Mouse (Mus musculus): ENCODE measurements around the gene Mx1. TPM values are rescaled to one million over a fixed set of nuclear protein-coding genes. Genes with fewer than 3 reads are reported as not detected.

The Mx1 gene
- total and polyA plus RNA-seq, 3 experiments = 0.27 to 0.42 TPM; not detected in 1

DNA sequence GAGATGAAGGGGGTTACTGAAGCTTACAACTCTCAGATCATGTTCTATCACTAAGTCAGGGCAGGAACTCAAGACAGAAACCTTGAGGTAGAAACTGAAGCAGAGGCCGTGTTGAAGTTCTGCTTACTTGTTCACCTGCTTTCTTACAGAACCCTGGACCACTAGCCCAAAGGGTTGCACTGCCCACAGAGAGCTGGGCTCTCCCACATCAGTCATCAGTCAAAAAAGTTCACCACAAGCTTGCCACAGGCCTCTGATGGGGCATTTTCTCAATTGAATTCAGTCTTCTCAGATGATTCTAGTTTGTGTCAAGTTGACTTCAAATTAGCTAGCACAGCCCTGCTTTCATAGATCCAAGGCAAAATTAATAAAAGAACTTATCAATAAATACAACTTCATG is 2.9 kb downstream of the Mx1 start (continued):
- no peak for TF ChIP-seq ETS1 (IDR thresholded peaks at IDR 0.05; ENCODE audit: low read depth, low read length)

DNA sequence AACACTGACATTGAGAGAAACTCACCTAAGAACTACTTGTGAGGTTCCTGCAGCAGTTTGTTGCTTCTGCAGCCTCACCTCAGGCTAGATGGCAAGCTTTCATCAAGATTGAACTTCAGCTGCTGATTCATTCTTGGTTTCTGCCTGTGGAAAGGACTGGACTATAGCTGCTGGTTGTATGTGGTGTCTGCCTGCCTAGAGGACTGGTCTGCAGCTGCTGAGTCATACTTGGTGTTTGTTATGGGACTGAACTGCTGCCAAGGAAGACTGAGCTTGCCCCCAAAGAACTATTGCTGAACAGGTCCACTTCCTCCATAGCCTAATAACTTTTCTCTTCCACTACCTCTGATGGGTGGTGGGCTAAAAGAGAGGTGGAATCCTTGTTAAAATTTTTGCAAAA is 15.3 kb downstream of the Mx1 start:
- Histone ChIP-seq H3K27ac (ENCODE audit: control insufficient read depth, low read depth, low read length) (no peak overlapping the region), H3K27me3 (ENCODE audit: control insufficient read depth in 1 of 2, insufficient read depth in 2 of 2, low read length in 2 of 2) (no peaks in the 10 kb centered on the region; a peak in 1 of 4 replicates), H3K4me1 (ENCODE audit: control insufficient read depth in 1 of 2, insufficient read depth in 2 of 2, low read length in 2 of 2) (peaks cover 0 to 5% of the 10 kb centered on the region in 2 experiments; a peak in 3 of 4 replicates), H3K9me3 (replicated peaks; ENCODE audit: insufficient read depth, low read length) (no peaks in the 10 kb centered on the region), H3K36me3 (ENCODE audit: control insufficient read depth in 1 of 2, insufficient read depth in 2 of 2, low read length in 2 of 2) (0 out of 4 replicates have a peak, but pooled peaks cover 0 to 4% of the 10 kb centered on the region in 2 experiments), H3K79me2 (ENCODE audit: control insufficient read depth, insufficient read depth, low read length, poor library complexity) (no peaks in the 10 kb centered on the region), H3K9ac (ENCODE audit: control insufficient read depth, low read depth, low read length, poor library complexity, severe bottlenecking) (no peak overlapping the region), H3K4me3 (ENCODE audit: control insufficient read depth in 1 of 2, insufficient read depth in 1 of 2, low read depth in 2 of 2, low read length in 2 of 2) (no peak overlapping the region)
- no peak for TF ChIP-seq ETS1 (IDR thresholded peaks at IDR 0.05; ENCODE audit: low read depth, low read length)
- TF ChIP-seq CHD2 (IDR thresholded peaks at IDR 0.05; ENCODE audit: low read length) = no peak
- TF ChIP-seq GATA1 (IDR thresholded peaks at IDR 0.05; ENCODE audit: low read depth, low read length) = no peak
- TF ChIP-seq JUND (IDR thresholded peaks at IDR 0.05; ENCODE audit: low read depth, low read length) = no peak
- TF ChIP-seq ZMIZ1 (IDR thresholded peaks at IDR 0.05; ENCODE audit: low read depth, low read length) = no peak
- no peak for TF ChIP-seq HCFC1 (IDR thresholded peaks at IDR 0.05; ENCODE audit: low read depth, low read length)
- no peak for TF ChIP-seq MAFK (IDR thresholded peaks at IDR 0.05; ENCODE audit: borderline replicate concordance, low read depth, low read length)
- TF ChIP-seq CHD1 (IDR thresholded peaks at IDR 0.05; ENCODE audit: low read depth, low read length) = no peak
- peak; percentile 50 for DNase-seq (ENCODE audit: low read depth, low spot score)

DNA sequence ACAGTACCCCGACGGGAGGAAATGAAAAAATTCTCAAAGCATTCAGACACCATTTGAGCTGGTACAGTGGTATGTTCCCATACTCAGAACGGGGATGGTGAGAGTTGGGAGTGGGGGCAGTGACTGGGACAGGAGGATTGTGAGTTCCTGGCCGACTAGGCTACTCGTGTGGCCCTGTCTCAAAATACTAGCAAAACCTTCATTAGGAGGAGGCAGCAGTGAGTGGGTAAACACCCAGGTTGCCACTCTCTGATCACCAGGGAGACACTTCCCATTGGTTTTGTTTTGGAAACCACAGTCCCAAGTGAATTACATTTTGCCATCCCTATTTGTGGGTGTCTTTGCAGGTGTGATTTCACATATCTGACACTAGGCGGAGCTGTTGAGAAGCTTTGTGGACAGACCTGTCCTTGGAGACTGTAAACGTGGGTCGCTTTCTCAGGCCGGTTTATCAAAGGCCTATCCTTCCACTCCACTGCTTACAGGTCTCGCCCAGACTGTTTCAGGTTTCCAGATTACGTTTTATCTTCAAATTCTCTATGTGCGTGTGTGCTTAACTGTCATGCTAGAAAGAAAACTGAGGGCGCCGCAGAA is 18.9 kb downstream of the Mx1 start:
- no peaks in the 10 kb centered on the region for H3K9me3 ChIP-seq (replicated peaks; ENCODE audit: insufficient read depth, low read length)
- H3K9ac ChIP-seq (ENCODE audit: control insufficient read depth, low read depth, low read length, poor library complexity, severe bottlenecking) = no peak overlapping the region
- H3K4me1 ChIP-seq (ENCODE audit: control insufficient read depth in 1 of 2, insufficient read depth in 2 of 2, low read length in 2 of 2) = peaks cover 0 to 5% of the 10 kb centered on the region in 2 experiments; a peak in 3 of 4 replicates
- H3K27ac ChIP-seq (ENCODE audit: control insufficient read depth, low read depth, low read length) = no peak overlapping the region
- peak; percentile 86 for DNase-seq (ENCODE audit: low read depth, low spot score)
- H3K4me3 ChIP-seq (ENCODE audit: control insufficient read depth in 1 of 2, insufficient read depth in 1 of 2, low read depth in 2 of 2, low read length in 2 of 2) = no peak overlapping the region
- H3K27me3 ChIP-seq (ENCODE audit: control insufficient read depth in 1 of 2, insufficient read depth in 2 of 2, low read length in 2 of 2) = no peaks in the 10 kb centered on the region; a peak in 1 of 4 replicates
- TF ChIP-seq MEF2A (IDR thresholded peaks at IDR 0.05; ENCODE audit: extremely low read depth, insufficient replicate concordance, low read depth, low read length, poor library complexity, severe bottlenecking) = no peak
- TF ChIP-seq JUND (IDR thresholded peaks at IDR 0.05; ENCODE audit: low read depth, low read length) = no peak
- TF ChIP-seq CTCF (IDR thresholded peaks at IDR 0.05 in 2 of 3, conservative IDR thresholded peaks at IDR 0.05 in 1 of 3; ENCODE audit: control insufficient read depth in 1 of 3, insufficient read depth in 1 of 3, low read depth in 2 of 3, low read length in 3 of 3, poor library complexity in 1 of 3, severe bottlenecking in 1 of 3) = peak; percentile 74 to 97 (median 96)
- TF ChIP-seq SMC3 (IDR thresholded peaks at IDR 0.05; ENCODE audit: low read depth, low read length) = peak; percentile 98
- TF ChIP-seq SIN3A (IDR thresholded peaks at IDR 0.05; ENCODE audit: low read length) = peak; percentile 48; the same call in 1 of the 2 replicates
- 0 out of 2 replicates have a peak, but pooled peaks have one; percentile 17 for TF ChIP-seq GATA1 (IDR thresholded peaks at IDR 0.05; ENCODE audit: low read depth, low read length)
- no peak for TF ChIP-seq HCFC1 (IDR thresholded peaks at IDR 0.05; ENCODE audit: low read depth, low read length)
- no peak for TF ChIP-seq ZKSCAN1 (IDR thresholded peaks at IDR 0.05; ENCODE audit: low read depth, low read length)
- TF ChIP-seq GABPA (IDR thresholded peaks at IDR 0.05; ENCODE audit: low read depth, low read length) = no peak
- no peak for TF ChIP-seq UBTF (IDR thresholded peaks at IDR 0.05; ENCODE audit: borderline replicate concordance, insufficient read depth, low read depth, low read length)
- peak; percentile 91 for TF ChIP-seq RAD21 (IDR thresholded peaks at IDR 0.05; ENCODE audit: low read depth, low read length)
- no peak for TF ChIP-seq RCOR1 (IDR thresholded peaks at IDR 0.05; ENCODE audit: low read depth, low read length)
- TF ChIP-seq POLR2AphosphoS5 (IDR thresholded peaks at IDR 0.05; ENCODE audit: borderline replicate concordance, low read depth, low read length) = no peak
- TF ChIP-seq ZC3H11A (IDR thresholded peaks at IDR 0.05; ENCODE audit: low read depth, low read length) = peak; percentile 90
- no peak for TF ChIP-seq TAL1 (IDR thresholded peaks at IDR 0.05; ENCODE audit: low read length)
- TF ChIP-seq EP300 (IDR thresholded peaks at IDR 0.05; ENCODE audit: low read depth in 1 of 2, low read length in 2 of 2) = peak in 1 of 2 experiments; percentile 20; a peak in 1 of 4 replicates
- TF ChIP-seq USF2 (IDR thresholded peaks at IDR 0.05; ENCODE audit: borderline replicate concordance in 1 of 2, insufficient read depth in 1 of 2, low read depth in 1 of 2, low read length in 2 of 2) = no peak
- TF ChIP-seq MYC (IDR thresholded peaks at IDR 0.05; ENCODE audit: low read depth, low read length) = 0 out of 2 replicates have a peak, but pooled peaks have one; percentile 45
- no peak for TF ChIP-seq NELFE (IDR thresholded peaks at IDR 0.05; ENCODE audit: low read depth, low read length)
- no peaks in the 10 kb centered on the region for H3K79me2 ChIP-seq (ENCODE audit: control insufficient read depth, insufficient read depth, low read length, poor library complexity)
- H3K36me3 ChIP-seq (ENCODE audit: control insufficient read depth in 1 of 2, insufficient read depth in 2 of 2, low read length in 2 of 2) = 0 out of 4 replicates have a peak, but pooled peaks cover 0 to 4% of the 10 kb centered on the region in 2 experiments
